Mouse (Mus musculus): ENCODE data around the gene Thy1. TPM values are rescaled to one million over a fixed set of nuclear protein-coding genes. Genes with fewer than 3 reads are reported as not detected.

The Thy1 gene
- polyA plus RNA-seq, 1 experiment from 2014 or later: 0.38 TPM

GRCm38 (mm10) chr9:44093612-44094503 lies 50.7 kb downstream of the Thy1 start:
- ATAC-seq (ENCODE audit: low read depth): peak; percentile 58
- WGBS (ENCODE audit: insufficient replicate concordance): 48% methylated on average over 24 of the region's 24 CpGs

GRCm38 (mm10) chr9:44094737-44095136 lies 51.6 kb downstream of the Thy1 start:
- ATAC-seq (ENCODE audit: low read depth): no peak
- no peaks in the 10 kb centered on the region for H3K27me3 ChIP-seq (ENCODE audit: control insufficient read depth, insufficient read depth, low read depth, low read length)

More at GRCm38 (mm10) chr9:44093612-44094503, 50.7 kb downstream of the Thy1 start:
- H3K36me3 ChIP-seq (ENCODE audit: control insufficient read depth, insufficient read depth): no peaks in the 10 kb centered on the region
- H3K4me1 ChIP-seq (ENCODE audit: control insufficient read depth, low read depth, low read length): peaks cover 3% of the 10 kb centered on the region; the same call in 1 of the 2 replicates
- no peak overlapping the region for H3K4me3 ChIP-seq (ENCODE audit: low read depth, low read length)
- H3K4me2 ChIP-seq (ENCODE audit: low read depth, low read length): no peak overlapping the region
- H3K9me3 ChIP-seq (replicated peaks; ENCODE audit: control insufficient read depth, low read length): no peaks in the 10 kb centered on the region
- H3K27ac ChIP-seq (ENCODE audit: low read length): no peak overlapping the region
- H3K9ac ChIP-seq (ENCODE audit: low read depth, low read length): no peak overlapping the region
- no peaks in the 10 kb centered on the region for H3K27me3 ChIP-seq (ENCODE audit: control insufficient read depth, insufficient read depth, low read depth, low read length)

GRCm38 (mm10) chr9:44095781-44096180 lies 52.6 kb downstream of the Thy1 start:
- WGBS (ENCODE audit: insufficient replicate concordance): 75% methylated on average over 9 of the region's 9 CpGs
- Histone ChIP-seq H3K36me3 (ENCODE audit: control insufficient read depth, insufficient read depth) (no peaks in the 10 kb centered on the region), H3K27me3 (ENCODE audit: control insufficient read depth, insufficient read depth, low read depth, low read length) (no peaks in the 10 kb centered on the region), H3K9ac (ENCODE audit: low read depth, low read length) (no peak overlapping the region), H3K27ac (ENCODE audit: low read length) (no peak overlapping the region), H3K4me1 (ENCODE audit: control insufficient read depth, low read depth, low read length) (peaks cover 3% of the 10 kb centered on the region; the same call in 1 of the 2 replicates), H3K9me3 (replicated peaks; ENCODE audit: control insufficient read depth, low read length) (no peaks in the 10 kb centered on the region), H3K4me3 (ENCODE audit: low read depth, low read length) (no peak overlapping the region), H3K4me2 (ENCODE audit: low read depth, low read length) (no peak overlapping the region)
- ATAC-seq (ENCODE audit: low read depth): no peak

More at GRCm38 (mm10) chr9:44094737-44095136, 51.6 kb downstream of the Thy1 start:
- WGBS (ENCODE audit: insufficient replicate concordance): 31% methylated on average over 3 of the region's 3 CpGs
- no peaks in the 10 kb centered on the region for H3K36me3 ChIP-seq (ENCODE audit: control insufficient read depth, insufficient read depth)
- no peak overlapping the region for H3K9ac ChIP-seq (ENCODE audit: low read depth, low read length)
- no peak overlapping the region for H3K27ac ChIP-seq (ENCODE audit: low read length)
- no peak overlapping the region for H3K4me3 ChIP-seq (ENCODE audit: low read depth, low read length)
- no peak overlapping the region for H3K4me2 ChIP-seq (ENCODE audit: low read depth, low read length)
- no peaks in the 10 kb centered on the region for H3K9me3 ChIP-seq (replicated peaks; ENCODE audit: control insufficient read depth, low read length)
- H3K4me1 ChIP-seq (ENCODE audit: control insufficient read depth, low read depth, low read length): peaks cover 3% of the 10 kb centered on the region; the same call in 1 of the 2 replicates

- H3K4me1 ChIP-seq (ENCODE audit: control insufficient read depth, low read depth, low read length): peaks cover 3% of the 10 kb centered on the region; the same call in 1 of the 2 replicates
- H3K9ac ChIP-seq (ENCODE audit: low read depth, low read length): no peak overlapping the region
- H3K36me3 ChIP-seq (ENCODE audit: control insufficient read depth, insufficient read depth): no peaks in the 10 kb centered on the region
- no peaks in the 10 kb centered on the region for H3K9me3 ChIP-seq (replicated peaks; ENCODE audit: control insufficient read depth, low read length)
- H3K4me2 ChIP-seq (ENCODE audit: low read depth, low read length): no peak overlapping the region
- WGBS (ENCODE audit: insufficient replicate concordance): 58% methylated on average over 9 of the region's 9 CpGs
- no peak overlapping the region for H3K27ac ChIP-seq (ENCODE audit: low read length)
- no peak for ATAC-seq (ENCODE audit: low read depth)
- H3K27me3 ChIP-seq (ENCODE audit: control insufficient read depth, insufficient read depth, low read depth, low read length): no peaks in the 10 kb centered on the region
- no peak overlapping the region for H3K4me3 ChIP-seq (ENCODE audit: low read depth, low read length)
Observed at GRCm38 (mm10) chr9:44096536-44096935, 53.4 kb downstream of the Thy1 start.

Other genes with a start within 250 kb of the Thy1 start
- 2.7 and 3.2 TPM in 2 replicates for gene Usp2, start 23.6 kb downstream of the Thy1 start, polyA plus RNA-seq (2015; fragmentation: Nextera tagmentation; extraction: Ambion mirVana)
- gene Mfrp, start 58.3 kb downstream of the Thy1 start, polyA plus RNA-seq (2015; fragmentation: Nextera tagmentation; extraction: Ambion mirVana): 0.04 TPM in 1 of 2 replicates, not detected in the other
- gene C1qtnf5, start 63.9 kb downstream of the Thy1 start, polyA plus RNA-seq (2015; fragmentation: Nextera tagmentation; extraction: Ambion mirVana): 0.29 and 0.52 TPM in 2 replicates
- gene Gm49380, start 70.1 kb downstream of the Thy1 start, polyA plus RNA-seq (2015; fragmentation: Nextera tagmentation; extraction: Ambion mirVana): 0.07 TPM in 1 of 2 replicates, not detected in the other
- 27.1 and 32.3 TPM in 2 replicates for gene Rnf26, start 70.1 kb downstream of the Thy1 start, polyA plus RNA-seq (2015; fragmentation: Nextera tagmentation; extraction: Ambion mirVana)
- 4.5 and 5.6 TPM in 2 replicates for gene Mcam, start 91.1 kb downstream of the Thy1 start, polyA plus RNA-seq (2015; fragmentation: Nextera tagmentation; extraction: Ambion mirVana)
- 4.4 and 5.0 TPM in 2 replicates for gene Cbl, start 190.7 kb downstream of the Thy1 start, polyA plus RNA-seq (2015; fragmentation: Nextera tagmentation; extraction: Ambion mirVana)
- not detected in 2 replicates for gene Ccdc153, start 197.3 kb downstream of the Thy1 start, polyA plus RNA-seq (2015; fragmentation: Nextera tagmentation; extraction: Ambion mirVana)
- 0.04 and 0.14 TPM in 2 replicates for gene Pdzd3, start 208.1 kb downstream of the Thy1 start, polyA plus RNA-seq (2015; fragmentation: Nextera tagmentation; extraction: Ambion mirVana)
- gene Nlrx1, start 225.2 kb downstream of the Thy1 start, polyA plus RNA-seq (2015; fragmentation: Nextera tagmentation; extraction: Ambion mirVana): 4.3 and 5.0 TPM in 2 replicates
- 16.0 and 17.9 TPM in 2 replicates for gene Abcg4, start 245.2 kb downstream of the Thy1 start, polyA plus RNA-seq (2015; fragmentation: Nextera tagmentation; extraction: Ambion mirVana)